Mouse (Mus musculus) gastrocnemius, postnatal 36 days (tissue): ENCODE data around the gene Crtam. TPM values are rescaled to one million over a fixed set of nuclear protein-coding genes. Genes with fewer than 3 reads are reported as not detected.

Source experiments
- DNase-seq, 2 experiments: peaks; one replicate each; pipeline ENCODE4 v3.0.0; 2022
- intact Hi-C: fragments of 180-260 bp; cut with DNase I; formaldehyde crosslinking; loops from one replicate; pipeline ENCODE4 v1.15.1; 2025
- total RNA-seq, 2 experiments: library from RNA; stranded (reverse); gene quantifications; 2 replicates each; pipeline ENCODE4 v1.2.3; 2021

The Crtam gene
- total RNA-seq, 2 experiments from 2014 or later: not detected

DNA sequence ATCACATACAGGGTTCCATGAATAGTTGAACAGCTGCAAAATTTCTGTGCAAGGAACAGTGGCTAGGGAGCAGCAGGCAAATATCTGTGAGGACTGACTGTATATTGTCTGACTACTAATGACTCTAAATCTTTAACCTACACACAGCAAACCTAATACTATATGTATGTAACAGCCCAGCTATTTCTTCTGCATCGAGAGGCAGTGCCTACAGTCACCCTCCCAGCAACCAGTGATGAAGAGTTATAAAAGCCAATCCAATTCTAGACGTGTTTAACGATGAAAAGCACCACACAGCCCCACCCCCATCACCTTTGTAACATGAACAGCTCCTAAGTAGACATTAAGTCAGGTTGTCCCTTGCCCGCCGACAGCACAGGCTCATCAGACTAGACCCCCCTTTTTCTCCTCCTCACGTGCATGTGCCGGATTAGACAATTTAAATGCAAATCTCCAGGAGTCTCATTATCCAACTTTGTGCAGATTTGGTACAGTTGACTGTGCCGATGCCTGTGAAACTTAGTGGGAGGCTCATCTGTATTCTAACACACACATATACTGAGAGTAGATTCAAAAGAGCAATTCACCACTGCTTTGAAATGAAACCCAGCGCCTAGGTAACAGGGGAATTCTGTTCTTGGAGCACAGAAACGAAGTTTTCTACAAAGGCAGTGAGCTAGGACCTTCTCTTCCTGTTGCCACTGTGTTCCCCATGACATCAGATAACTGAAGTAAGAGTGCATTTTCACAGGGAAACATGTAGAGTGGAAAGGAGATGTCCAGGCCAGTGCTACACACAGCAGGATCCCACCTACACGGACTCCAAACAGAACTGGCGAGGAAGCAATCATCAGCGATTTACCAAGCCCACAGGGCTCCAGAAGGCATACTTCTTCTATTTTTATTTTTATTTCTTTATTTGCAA is 7.3 kb upstream of the Crtam start:
- intact Hi-C loops: no loop called here

DNA sequence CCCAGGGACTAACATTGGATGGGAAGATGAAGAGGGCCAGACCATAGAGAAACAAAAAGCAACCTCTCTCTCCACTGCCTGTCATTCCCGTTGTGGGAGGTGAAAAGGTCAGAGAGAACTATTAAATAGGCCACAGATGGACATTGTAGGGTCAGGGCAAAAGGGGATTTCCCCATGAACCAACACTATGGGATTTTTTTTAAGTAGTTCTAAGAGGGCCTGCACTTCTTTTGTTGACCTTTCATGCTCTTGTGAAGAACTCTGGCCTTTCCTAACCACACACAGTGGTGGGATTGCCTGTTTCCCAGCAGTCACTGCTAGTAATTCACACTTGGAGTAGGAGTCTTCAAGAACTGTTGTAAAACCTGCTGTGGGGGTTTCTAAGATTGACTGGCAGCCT is 3.4 kb upstream of the Crtam start:
- intact Hi-C loops: no loop called here
- DNase-seq: no peak

More for the DNA sequence above, 7.3 kb upstream of the Crtam start:
- no peak for DNase-seq

DNA sequence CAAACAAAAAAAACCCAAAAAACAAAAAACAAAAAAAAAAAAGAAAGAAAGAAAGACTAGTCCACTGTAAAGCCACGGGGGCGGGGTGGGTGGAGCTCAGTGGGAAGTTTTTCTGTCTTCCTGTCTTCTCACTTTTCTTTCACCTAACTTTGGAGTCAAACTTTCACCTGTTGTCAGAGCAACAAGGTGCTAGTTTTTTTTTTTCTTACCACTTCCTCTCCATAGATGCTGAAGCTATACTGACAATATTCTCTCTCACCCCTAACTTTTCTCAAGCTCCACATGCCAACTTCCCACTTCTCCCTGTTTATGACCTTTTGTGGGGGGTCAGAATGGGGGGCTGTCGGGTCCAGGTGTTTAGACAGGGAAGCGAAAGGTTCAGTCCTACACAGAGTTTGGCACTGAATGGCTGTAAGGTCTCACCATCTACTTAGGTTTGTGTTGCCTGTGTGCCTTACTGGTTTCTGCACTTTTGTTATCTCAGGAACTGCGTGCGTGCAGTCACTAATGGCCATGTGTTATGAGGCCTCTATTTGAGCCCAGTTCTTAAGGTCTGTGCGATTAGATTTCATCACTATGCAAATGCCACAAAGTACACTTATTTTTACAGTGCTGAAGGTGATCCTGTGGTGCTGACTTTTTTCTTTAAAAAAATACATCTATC is 7.2 kb downstream of the Crtam start:
- intact Hi-C loops: no loop called here
- DNase-seq: no peak

DNA sequence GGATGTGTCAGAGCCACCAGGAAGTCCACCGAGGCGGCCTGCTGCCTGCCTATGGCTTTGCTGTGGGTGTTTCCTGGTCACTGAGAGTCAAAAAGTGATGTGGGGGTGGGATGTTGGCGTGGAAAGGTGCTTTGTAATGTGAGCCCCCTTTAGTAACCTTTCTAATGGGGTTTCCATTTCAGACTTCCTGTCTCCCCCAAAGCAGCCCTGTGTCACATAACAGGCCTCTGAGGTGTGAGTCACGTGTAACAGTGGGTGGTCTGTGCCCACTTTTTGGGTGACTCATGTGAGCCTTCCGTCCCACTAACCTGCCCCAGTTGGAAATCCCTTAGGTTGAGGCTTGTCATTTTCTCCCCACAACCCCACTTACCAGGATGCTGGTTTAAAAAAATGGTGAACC is 10.4 kb downstream of the Crtam start:
- intact Hi-C loops: loop anchor here (5.0 kb wide), 1 partner anchor 33 kb away; no protein-coding TSS in a partner anchor

DNA sequence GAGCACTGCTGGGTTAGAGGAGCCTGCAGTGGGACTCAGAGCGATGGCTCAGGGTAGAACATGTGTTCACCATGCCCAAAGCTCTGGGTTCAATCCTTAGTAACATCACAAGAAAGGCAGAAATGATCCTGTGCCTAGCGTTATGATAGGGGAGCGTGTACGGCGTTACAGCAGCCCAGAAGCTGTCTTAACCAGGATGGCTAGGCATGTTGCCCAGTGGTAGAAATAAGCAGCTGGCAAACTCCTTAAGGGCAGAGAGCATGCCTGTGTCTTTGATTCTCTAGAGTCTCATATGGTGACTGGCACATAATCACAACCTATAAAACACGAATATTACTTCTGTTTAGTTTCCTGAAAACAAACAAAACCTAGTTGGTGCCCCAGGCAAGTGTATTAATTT is 12.9 kb downstream of the Crtam start:
- intact Hi-C loops: loop anchor here (2.0 to 5.0 kb wide), 2 partner anchors 36 to 199 kb away; no protein-coding TSS in a partner anchor
- DNase-seq: no peak

More for the DNA sequence above, 10.4 kb downstream of the Crtam start:
- no peak for DNase-seq

DNA sequence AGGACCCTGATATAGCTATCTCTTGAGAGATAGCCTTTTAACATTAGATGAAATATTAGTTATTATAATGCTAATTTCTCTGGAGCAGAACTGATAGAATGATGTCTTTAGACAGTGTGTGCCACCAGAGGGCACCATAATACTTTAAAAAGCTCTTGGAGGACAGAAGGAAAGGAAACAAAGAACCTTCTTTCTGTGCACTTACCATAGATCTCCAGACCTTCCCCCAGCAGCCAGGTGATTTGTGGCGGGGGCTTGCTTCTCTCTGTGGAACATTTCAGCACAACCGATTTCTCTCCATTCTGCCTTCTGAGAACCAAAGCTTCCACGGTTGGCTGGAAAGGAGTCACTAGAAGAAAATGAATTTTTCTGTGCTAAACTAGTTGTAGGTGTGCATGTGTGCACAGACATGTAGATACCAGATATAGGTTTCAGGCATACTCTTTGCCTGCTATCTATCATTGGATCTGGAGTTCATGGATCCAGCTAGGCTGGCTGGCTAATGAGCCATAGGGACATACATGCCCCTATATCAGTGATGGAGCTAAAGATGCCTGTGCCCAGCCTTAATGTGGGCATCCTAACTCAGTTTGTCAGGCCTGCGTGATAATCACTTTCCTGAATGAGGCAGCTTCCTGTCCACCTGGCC is 14.4 kb downstream of the Crtam start:
- intact Hi-C loops: loop anchor here (2.0 to 5.0 kb wide), 2 partner anchors 37 to 201 kb away; no protein-coding TSS in a partner anchor

DNA sequence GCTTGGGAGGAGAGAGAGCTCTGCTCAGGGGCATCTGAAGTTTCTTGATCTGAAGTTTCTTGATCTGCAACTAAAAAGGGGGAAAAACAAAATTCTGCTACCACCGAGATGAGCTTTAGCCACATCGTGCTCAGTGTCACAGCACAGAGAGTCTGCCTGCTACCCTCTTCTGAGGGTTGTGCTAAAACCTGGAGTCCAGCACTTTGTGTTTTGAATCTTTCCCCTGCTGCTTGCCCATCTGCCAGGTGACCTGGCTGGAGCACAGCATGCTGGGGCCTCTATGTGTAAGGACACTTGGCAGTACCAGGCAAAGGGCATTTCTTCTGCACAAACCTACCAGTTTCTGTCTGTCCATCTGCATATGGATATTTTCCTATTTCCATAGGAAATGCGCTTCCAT is 20.1 kb downstream of the Crtam start:
- no peak for DNase-seq
- intact Hi-C loops: no loop called here

More for the DNA sequence above, 14.4 kb downstream of the Crtam start:
- peak in 1 of 2 experiments; percentile 22 for DNase-seq

DNA sequence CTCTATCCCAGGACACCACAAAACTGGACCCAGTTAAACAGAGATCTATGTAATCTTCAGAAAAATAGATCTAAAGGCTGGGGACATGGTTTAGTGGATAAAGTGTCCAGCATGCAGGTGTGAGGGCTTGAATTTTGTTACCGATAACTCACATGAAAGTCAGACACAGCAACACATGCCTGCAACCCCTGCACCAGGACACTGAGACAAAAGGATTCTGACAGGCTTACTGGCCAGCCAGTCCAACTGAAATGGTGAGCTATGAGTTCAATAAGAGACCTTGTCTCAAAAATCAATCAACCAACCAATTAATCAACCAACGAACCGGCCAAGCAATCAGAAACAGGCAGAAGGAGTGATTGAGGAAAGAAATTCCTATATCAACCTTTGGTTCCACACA is 20.7 kb downstream of the Crtam start:
- DNase-seq: no peak
- intact Hi-C loops: no loop called here

DNA sequence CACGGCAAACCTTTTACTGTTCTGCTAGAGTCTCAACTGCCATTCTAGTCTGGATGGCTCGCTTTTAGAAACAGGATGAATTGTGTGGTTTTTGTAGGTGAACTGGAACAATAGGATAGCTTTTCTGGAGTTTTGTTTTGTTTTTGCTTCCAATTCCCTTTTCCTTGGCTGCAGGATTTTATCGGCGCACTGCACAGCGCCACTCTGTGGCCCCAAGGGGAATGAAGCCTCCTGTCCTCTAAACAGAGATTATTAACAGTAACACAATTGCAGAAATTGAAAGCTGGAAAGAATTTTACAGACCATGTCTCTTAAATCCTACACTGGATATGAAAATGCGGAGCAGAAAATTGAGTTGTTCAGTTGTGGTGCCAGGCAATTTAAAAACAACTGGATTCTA is 21.9 kb downstream of the Crtam start:
- intact Hi-C loops: no loop called here
- no peak for DNase-seq

DNA sequence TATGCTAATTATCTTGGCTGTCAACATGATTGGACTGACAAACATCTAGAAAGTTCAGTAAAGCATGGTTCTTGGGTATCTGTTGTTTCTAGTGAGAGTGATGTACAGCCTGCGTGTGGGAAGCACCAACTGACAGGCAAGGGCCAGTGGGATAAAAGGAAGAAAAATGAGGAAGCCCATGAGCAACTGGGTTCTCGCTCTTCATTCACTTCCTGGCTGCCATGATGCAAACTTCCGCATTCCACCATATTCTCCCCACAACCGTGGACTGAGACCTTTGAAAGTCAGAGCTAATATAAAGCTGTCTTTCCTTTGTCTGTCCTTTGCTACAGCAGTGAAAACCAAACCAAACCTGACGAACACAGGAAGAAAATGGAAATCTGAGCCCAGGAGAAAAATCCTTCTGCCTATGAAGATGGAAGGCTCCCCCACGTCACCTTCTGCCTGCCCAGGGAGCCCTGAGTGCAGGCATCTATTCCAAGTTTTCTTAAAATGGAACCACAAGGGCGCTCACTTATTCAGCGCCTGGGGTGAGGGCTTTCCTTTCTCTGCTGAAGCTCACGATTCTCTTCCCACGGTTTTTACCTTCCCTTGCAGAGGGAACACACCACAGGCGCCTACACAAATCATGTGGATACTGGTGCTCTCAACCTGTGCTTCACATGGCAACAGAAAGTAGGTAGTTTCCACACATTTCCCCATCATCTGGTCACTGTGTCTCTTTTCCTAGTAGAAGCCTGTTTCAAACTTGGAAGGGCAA is 30.2 kb downstream of the Crtam start:
- no peak for DNase-seq
- intact Hi-C loops: no loop called here

DNA sequence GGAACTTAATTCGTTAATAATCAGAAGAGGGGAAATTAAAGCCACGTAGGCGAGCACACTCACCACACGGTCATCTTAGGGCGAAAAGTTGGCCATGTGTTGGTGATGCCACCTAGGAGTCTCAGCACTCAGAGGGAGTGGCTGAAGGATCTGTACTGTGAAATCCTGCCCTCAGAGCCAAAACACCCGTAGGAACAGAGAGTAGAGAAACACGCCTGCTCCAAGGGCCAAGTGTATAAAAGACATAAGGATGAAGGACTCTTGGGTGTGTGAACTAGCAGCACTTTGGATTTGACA is 40.1 kb downstream of the Crtam start:
- intact Hi-C loops: no loop called here

DNA sequence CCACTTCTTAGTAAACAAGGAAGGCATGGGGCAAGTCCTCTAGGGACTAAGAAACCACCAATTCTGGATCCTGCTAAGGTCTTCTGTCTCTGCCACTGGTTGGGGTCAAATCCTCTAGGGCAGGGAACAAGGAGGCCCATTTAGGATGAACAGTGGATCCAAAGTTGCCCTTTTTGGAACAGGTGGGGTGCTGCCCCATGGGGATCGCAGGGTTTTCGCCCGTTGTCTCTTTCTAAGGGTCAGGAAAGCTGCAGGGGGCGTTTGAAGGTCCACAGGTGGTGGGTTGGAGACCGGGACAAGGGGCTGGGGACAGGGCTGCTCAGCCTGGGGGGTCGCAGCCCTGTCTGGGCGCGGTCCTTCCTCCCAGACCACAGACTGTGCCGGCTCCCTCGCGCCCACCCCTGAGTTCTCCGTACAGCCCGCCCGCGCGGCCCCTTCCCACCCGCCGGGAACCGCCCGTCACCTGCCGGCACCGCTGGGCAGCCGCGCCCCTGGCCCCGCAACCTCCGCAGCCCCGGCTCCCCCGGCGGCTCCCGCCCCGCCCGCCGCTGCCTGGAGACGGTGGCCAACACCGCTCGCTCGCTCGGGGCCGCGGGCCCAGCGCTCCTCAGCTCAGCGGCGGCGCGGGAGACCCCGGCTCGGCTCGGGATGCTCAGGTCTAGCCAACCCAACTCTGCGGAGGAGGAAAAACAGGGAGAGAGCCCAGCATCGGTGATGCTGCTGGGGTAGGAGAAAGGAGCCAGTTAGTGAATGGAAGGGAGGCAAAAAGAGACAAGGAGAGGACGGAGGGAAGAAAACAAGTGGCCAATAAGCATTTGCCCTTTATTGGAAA is 40.6 kb downstream of the Crtam start, which contains the start of gene Jhy:
Jhy (minus strand) TSS at position 533 of the 832 bp plus-strand sequence.
- DNase-seq: no peak
- intact Hi-C loops: no loop called here

More for the DNA sequence above, 40.1 kb downstream of the Crtam start:
- DNase-seq: no peak

DNA sequence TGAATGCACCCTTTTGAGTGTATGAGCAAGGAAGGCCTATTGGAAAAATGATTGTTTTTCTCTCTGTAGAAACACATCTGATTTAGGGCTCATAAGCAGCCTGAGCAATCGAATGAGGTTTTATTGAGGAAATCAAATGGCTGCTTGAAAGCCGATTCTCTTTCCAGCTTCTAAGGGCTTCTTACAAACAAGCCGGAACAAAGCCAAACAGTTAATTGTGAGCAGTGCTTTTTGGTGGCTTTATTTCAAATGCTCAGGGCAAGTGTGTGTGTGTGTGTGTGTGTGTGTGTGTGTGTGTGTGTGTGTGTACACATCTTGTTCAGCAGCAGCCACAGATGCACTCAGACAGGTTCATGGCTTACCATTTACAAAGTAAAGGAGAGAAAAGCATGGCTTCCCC is 43.0 kb downstream of the Crtam start:
- no peak for DNase-seq
- intact Hi-C loops: no loop called here

DNA sequence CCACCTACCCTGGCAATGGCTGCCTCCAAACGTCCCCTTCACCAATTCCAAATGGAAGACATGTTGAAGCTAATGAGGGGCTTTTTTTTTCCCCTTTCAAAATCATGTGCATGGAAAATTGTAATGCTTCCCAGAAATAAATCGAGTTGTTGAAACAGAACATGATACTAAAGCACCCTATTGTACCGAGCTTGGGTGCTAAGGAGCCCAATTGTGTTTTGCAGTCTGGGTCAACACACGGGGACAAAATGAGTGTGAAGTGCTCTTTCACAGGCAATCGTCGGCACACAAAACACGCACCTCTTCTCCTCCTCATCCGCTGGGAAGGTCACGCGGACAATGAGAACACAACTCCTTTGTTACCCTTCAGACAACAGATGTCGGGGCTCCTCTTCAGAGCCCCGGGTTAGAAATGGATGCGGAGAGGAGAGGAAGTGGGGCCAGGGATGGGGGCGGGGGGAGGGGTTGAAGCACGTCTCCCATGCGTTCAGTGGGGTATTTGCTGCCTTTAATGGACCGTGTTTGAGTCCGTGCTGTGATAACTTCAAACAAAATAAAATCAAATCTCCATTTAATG is 55.3 kb downstream of the Crtam start:
- intact Hi-C loops: no loop called here
- DNase-seq: no peak

DNA sequence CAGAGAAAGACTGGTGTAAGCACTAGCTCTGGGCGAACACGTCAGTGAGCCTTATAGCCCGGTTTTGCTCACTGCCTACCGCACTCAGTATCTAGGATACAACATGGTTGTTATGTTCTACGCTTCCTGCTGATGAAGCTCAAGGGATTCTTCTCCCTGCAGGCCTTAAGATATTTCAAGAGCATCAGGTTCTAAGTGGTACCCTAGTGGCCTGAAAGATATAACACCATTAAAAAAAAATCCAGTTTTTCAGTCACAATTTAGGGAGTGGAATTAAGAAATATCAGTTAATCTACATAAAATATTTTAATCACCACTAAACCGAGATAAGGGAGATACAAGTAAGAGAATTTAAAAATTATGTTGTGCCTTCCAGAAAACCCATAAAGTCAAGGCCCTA is 56.0 kb downstream of the Crtam start:
- intact Hi-C loops: no loop called here

DNA sequence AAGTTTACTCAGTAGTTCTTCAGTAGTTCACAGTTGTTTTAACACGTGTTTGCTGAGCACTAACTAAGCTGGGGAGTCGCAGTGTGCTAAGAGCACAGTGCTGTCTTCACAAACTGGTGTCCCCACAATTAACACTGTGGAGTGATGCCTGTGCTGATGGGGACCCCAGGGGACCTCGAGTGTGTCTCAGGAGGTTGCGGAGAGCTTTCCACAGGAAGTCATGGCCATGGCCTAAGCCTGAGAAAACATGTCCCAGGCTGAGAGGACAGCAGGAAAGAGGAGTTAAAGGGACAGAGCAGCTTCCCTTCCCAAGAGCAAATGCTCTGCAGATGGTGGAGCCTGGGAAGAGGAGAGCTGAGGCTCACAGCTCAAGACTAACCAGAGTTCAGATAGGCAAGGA is 57.3 kb downstream of the Crtam start:
- intact Hi-C loops: no loop called here
- no peak for DNase-seq

More for the DNA sequence above, 56.0 kb downstream of the Crtam start:
- no peak for DNase-seq

DNA sequence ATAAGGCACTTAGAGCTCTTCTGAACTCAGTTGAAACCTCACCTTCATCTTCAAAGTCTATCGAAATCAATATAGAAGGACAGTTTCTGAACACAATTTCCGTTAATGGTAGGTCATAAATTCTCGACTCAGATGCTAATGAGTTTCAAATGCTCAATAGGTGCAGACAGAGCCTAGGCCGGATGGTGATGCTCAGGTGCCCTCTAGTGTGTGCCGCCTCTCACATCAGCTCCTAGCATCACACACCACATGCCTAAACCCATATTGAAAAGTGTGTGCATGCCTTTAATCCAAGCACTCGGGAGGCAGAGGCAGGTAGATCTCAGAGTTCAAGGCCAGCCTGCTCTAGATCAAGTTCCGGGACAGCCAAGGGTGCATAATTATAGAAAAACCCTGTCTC is 67.0 kb downstream of the Crtam start:
- intact Hi-C loops: loop anchor here (5.0 kb wide), 1 partner anchor 105 kb away; no protein-coding TSS in a partner anchor
- DNase-seq: no peak

DNA sequence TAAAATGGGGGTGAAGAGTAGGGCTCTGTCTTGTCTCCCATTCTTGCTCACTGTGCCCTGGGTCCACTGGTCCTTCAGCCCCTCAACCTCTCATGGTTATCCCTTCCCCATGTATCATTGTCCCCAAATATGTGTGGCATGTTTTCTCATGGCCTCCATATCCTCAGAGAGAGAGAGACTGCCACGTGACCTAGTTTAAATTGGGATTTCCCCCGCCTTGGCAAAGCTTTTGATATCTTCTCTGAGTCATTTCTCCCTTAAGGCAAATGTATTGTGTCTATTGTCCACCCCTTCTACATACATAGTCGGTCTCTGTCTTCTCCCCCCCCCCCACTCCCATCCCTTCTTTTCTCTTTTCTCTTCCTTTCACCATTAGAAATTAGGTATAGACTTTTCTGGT is 71.1 kb downstream of the Crtam start:
- intact Hi-C loops: no loop called here
- no peak for DNase-seq

DNA sequence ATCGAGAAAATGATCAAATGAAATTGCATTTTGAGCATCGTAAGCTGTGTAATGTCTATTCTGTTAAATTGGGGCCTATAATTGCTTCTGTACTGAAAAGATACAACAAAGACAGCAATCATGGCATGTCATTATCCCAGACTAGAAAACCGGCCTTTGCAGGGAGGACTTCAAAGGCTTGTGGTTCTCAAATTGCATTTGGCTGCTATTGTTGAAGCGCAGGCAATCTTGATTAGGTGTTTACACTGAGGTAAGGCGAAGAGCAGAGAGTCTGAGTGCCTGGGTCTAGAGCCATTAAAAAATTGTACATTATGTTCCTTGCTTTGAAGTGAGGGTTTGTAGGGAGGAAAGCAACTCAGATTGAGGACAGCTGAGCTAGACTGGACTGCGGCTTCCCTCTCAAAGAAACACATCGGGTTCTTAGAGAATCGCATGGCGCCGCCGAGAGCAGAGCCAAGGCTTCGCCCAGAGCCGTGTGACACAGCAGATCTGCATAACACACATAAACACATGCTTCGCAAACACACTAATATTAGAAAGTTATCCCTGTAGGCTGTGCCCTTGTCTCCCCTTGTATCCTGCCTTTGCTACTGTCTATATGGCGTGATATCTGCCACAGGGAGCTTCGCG is 77.0 kb downstream of the Crtam start:
- intact Hi-C loops: no loop called here
- no peak for DNase-seq
